Mouse (Mus musculus): ENCODE measurements around the gene BC080695.
"Not testable (repeated sequence)": the region's sequence is repeated elsewhere in the genome, so short reads cannot be mapped to it uniquely, and the experiment has no call there.

BC080695 gene

DNA sequence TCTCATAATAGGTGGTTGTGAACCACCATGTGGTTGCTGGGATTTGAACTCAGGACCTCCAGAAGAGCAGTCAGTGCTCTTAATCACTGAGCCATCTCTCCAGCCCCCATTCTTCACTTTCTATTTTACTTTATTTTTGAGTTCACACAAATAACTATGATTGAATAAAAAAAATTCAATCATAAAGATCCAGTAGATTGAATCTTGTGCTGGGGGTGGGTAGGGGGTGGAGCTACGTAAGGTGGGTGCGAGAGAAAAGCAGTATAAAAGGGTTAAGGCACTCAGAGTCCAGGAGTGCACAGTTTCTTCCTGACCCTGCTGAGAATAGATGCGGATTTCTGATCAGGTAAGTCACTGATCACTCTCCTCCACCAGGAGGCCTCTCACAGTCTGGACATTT, at the start of gene BC080695, which contains the start of gene Gm13057:
Gene BC080695, plus strand, starts transcription at position 301 of the 400 bp plus-strand sequence.
Gene Gm13057, plus strand, starts transcription at position 310 of the 400 bp plus-strand sequence.
- DNase-seq = not testable (repeated sequence)

DNA sequence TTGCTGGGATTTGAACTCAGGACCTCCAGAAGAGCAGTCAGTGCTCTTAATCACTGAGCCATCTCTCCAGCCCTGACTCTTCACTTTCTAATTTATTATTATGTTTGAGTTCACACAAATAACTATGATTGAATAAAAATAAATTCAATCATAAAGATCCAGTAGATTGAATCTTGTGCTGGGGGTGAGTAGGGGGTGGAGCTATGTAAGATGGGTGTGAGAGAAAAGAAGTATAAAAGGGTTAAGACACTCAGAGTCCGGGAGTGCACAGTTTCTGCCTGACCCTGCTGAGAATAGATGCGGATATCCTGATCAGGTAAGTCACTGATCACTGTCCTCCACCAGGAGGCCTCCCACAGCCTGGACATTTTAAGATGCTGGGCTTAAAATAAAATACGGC, 40.5 kb upstream of the BC080695 start, which contains the start of gene Gm13043:
Gene Gm13043, plus strand, starts transcription at position 301 of the 400 bp plus-strand sequence.
- no peak for DNase-seq

DNA sequence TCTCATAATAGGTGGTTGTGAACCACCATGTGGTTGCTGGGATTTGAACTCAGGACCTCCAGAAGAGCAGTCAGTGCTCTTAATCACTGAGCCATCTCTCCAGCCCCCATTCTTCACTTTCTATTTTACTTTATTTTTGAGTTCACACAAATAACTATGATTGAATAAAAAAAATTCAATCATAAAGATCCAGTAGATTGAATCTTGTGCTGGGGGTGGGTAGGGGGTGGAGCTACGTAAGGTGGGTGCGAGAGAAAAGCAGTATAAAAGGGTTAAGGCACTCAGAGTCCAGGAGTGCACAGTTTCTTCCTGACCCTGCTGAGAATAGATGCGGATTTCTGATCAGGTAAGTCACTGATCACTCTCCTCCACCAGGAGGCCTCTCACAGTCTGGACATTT, 15.8 kb upstream of the BC080695 start, which contains the start of gene Gm13040:
Gene Gm13040, plus strand, starts transcription at position 301 of the 400 bp plus-strand sequence.
- DNase-seq = not testable (repeated sequence)

DNA sequence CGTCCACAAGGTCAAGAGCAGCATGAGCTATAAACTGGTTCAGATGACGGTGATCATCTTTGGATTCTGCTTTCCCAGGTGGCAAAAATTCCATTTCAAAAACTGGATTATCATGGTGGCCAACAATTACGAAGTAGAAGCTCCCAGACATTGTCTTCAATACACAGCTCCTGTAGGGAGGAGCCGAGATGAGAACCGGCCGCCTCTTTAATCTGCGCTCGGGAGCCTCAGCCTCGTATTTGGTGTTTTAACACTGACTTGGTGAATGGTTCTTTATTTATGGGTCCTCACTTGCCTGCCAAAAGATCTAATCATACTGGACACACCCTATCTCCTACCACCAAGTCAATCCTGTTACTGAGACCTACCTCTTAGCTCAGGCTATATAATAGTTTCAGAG, 60.4 kb downstream of the BC080695 start:
- not testable (repeated sequence) for DNase-seq

DNA sequence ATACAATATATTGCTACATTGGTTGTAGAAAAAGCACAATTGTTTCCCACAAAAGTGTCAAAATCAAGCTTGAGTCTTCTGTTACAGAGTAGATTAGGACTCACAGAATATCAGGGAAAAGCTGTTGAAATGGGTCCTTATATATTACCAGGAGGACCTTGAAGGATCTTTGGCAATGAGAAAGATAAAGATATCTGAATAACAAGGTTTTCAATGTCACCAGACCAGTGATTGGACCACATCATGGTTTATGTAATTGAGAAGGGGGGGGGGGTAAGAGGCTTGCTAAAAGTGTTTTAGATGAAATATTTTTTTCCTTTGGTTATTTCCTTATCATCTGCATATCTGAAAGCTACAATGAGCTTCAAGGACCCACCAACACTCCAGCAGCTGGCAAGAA, 63.2 kb downstream of the BC080695 start, which contains the start of gene Gm13083:
Gene Gm13083, plus strand, starts transcription at position 301 of the 400 bp plus-strand sequence.
- not testable (repeated sequence) for DNase-seq

DNA sequence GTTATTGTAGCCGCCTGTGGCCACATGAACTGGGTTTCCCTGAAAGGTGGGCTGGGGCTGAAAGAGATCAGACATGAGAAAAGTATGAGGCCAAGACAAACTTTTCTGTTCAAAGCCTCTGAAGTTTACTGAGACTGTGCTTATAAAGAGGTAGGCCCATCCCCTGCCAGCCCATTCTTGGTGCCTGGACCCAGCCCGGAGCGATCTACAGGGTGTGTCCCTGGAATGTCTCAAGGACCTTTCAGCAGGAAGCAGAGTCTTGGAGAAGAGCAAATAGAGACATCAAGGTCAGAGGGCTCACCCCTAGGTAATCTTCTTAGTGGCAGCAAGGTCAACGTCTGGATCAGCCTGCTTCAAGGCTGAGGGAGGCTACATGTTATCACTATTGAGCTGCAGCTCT, 66.6 kb downstream of the BC080695 start:
- not testable (repeated sequence) for DNase-seq

All from lung, postnatal 4 days (tissue).